8 mouse cellular contexts compared by ENCODE assay signal in genomic region chr4:117156372-117156771, GRCm38 (mm10). TPM values are rescaled to one million over a fixed set of nuclear protein-coding genes. Genes with fewer than 3 reads are reported as not detected.
DNase-seq lines count a peak whose midpoint lies in the region; ATAC-seq and TF ChIP-seq lines count a peak whose summit lies in the region.

No protein-coding gene starts in this region.

- peak overlapping the region; percentile 85 for H3K4me3 ChIP-seq in heart, embryonic 13.5 days
- peak overlapping the region; percentile 85 to 96; a peak in 2 of 4 replicates for H3K4me3 ChIP-seq in ES-E14 (ENCODE audit: insufficient read depth in 1 of 2, low read depth in 1 of 2, low read length in 2 of 2, poor library complexity in 1 of 2, severe bottlenecking in 1 of 2)
- H3K4me3 ChIP-seq in hindbrain, embryonic 12.5 days, result peak overlapping the region; percentile 95
- H3K4me3 ChIP-seq in midbrain, embryonic 11.5 days (ENCODE audit: low read depth, low read length), result peak overlapping the region; percentile 95

- peak overlapping the region; percentile 99 for H3K9ac ChIP-seq in heart, embryonic 13.5 days
- peak overlapping the region; percentile 60; the same call in 1 of the 2 replicates for H3K9ac ChIP-seq in ES-E14 (ENCODE audit: insufficient read depth, low read depth, low read length, poor library complexity, severe bottlenecking)
- H3K9ac ChIP-seq in hindbrain, embryonic 12.5 days, result peak overlapping the region; percentile 97
- no peak overlapping the region for H3K9ac ChIP-seq in midbrain, embryonic 11.5 days (ENCODE audit: low read length)

- 31% methylated on average over 6 of the region's 6 CpGs for whole genome bisulfite sequencing in heart, embryonic 13.5 days
- 26% methylated on average over 6 of the region's 6 CpGs for WGBS in hindbrain, embryonic 12.5 days
- WGBS in midbrain, embryonic 11.5 days, result 29% methylated on average over 6 of the region's 6 CpGs

- ATAC-seq in heart, embryonic 13.5 days (ENCODE audit: extremely low read depth, insufficient number of reproducible peaks, low FRiP score, low TSS enrichment), result no peak
- no peak; the same call in 1 of the 2 replicates for ATAC-seq in hindbrain, embryonic 12.5 days (ENCODE audit: low FRiP score)
- ATAC-seq in midbrain, embryonic 11.5 days (ENCODE audit: low FRiP score), result no peak

- in situ Hi-C loops in ES-E14 (cut with MboI; ENCODE audit: low sequenced_read_pairs in 2 of 2, unreplicated experiment in 2 of 2), result no loop called here

- H3K4me2 ChIP-seq in heart, embryonic 13.5 days, result peak overlapping the region; percentile 77
- peak overlapping the region; percentile 93 for H3K4me2 ChIP-seq in hindbrain, embryonic 12.5 days (replicated peaks)
- peak overlapping the region; percentile 93 for H3K4me2 ChIP-seq in midbrain, embryonic 11.5 days

- H3K4me1 ChIP-seq in heart, embryonic 13.5 days, result peaks cover 29% of the 10 kb centered on the region
- peaks cover 0 to 7% of the 10 kb centered on the region in 2 experiments; a peak in 2 of 4 replicates for H3K4me1 ChIP-seq in ES-E14 (ENCODE audit: control insufficient read depth in 2 of 2, insufficient read depth in 2 of 2, low read length in 2 of 2, poor library complexity in 1 of 2)
- peaks cover 17% of the 10 kb centered on the region; the same call in 1 of the 2 replicates for H3K4me1 ChIP-seq in hindbrain, embryonic 12.5 days
- H3K4me1 ChIP-seq in midbrain, embryonic 11.5 days (ENCODE audit: control insufficient read depth, insufficient read depth, low read length), result peaks cover 5% of the 10 kb centered on the region

- no peaks in the 10 kb centered on the region for H3K9me3 ChIP-seq in heart, embryonic 13.5 days
- no peaks in the 10 kb centered on the region for H3K9me3 ChIP-seq in ES-E14 (ENCODE audit: control insufficient read depth, insufficient read depth, low read depth, low read length)
- H3K9me3 ChIP-seq in hindbrain, embryonic 12.5 days (replicated peaks), result no peaks in the 10 kb centered on the region
- H3K9me3 ChIP-seq in midbrain, embryonic 11.5 days (ENCODE audit: control insufficient read depth, low read length), result no peaks in the 10 kb centered on the region

- H3K36me3 ChIP-seq in heart, embryonic 13.5 days, result peaks cover 65% of the 10 kb centered on the region
- peaks cover 56% of the 10 kb centered on the region for H3K36me3 ChIP-seq in ES-E14 (ENCODE audit: control insufficient read depth, insufficient read depth, low read length, poor library complexity, severe bottlenecking)
- H3K36me3 ChIP-seq in hindbrain, embryonic 12.5 days, result peaks cover 42% of the 10 kb centered on the region
- H3K36me3 ChIP-seq in midbrain, embryonic 11.5 days (ENCODE audit: control insufficient read depth, insufficient read depth, low read length), result peaks cover 23% of the 10 kb centered on the region

- H3K27ac ChIP-seq in heart, embryonic 13.5 days (replicated peaks), result peak overlapping the region; percentile 94
- peak overlapping the region; percentile 9; the same call in 1 of the 2 replicates for H3K27ac ChIP-seq in ES-E14 (ENCODE audit: insufficient read depth, low read depth, low read length, poor library complexity, severe bottlenecking)
- no peak overlapping the region for H3K27ac ChIP-seq in hindbrain, embryonic 12.5 days
- no peak overlapping the region for H3K27ac ChIP-seq in midbrain, embryonic 11.5 days (ENCODE audit: low read depth, low read length)

- H3K27me3 ChIP-seq in heart, embryonic 13.5 days (replicated peaks), result no peaks in the 10 kb centered on the region
- no peaks in the 10 kb centered on the region for H3K27me3 ChIP-seq in hindbrain, embryonic 12.5 days
- H3K27me3 ChIP-seq in midbrain, embryonic 11.5 days (ENCODE audit: control insufficient read depth, insufficient read depth, low read length), result no peaks in the 10 kb centered on the region

- DNase-seq in heart, adult 11 months, result no peak
- no peak for DNase-seq in ES-E14 (ENCODE audit: low read depth, low spot score)
- no peak for DNase-seq in midbrain, embryonic 11.5 days (ENCODE audit: low spot score, missing footprints)
- DNase-seq in retina, postnatal 1 day, result no peak
- no peak for DNase-seq in yolk sac, embryonic 10.5 days (ENCODE audit: low spot score)
- DNase-seq in testis, postnatal 14 days (ENCODE audit: low spot score), result no peak

TF ChIP-seq in ES-E14, 5 proteins besides CTCF, POLR2A, EP300 and RAD21:
- TF ChIP-seq MAFK (IDR thresholded peaks at IDR 0.05; ENCODE audit: insufficient read depth, low read depth, low read length) (no peak), HCFC1 (IDR thresholded peaks at IDR 0.05; ENCODE audit: borderline replicate concordance, insufficient read depth, low read length) (no peak), ZNF384 (IDR thresholded peaks at IDR 0.05; ENCODE audit: low read depth, low read length) (no peak), CHD2 (IDR thresholded peaks at IDR 0.05; ENCODE audit: low read depth, low read length) (no peak), ZC3H11A (IDR thresholded peaks at IDR 0.05; ENCODE audit: borderline replicate concordance, low read depth, low read length) (no peak)
TF ChIP-seq in ES-E14: peak in this region for 0.

RNA-seq across cellular contexts. Expression of gene Rps8, which starts 0.3 kb away (rescaled TPM):
- polyA plus RNA-seq in heart, embryonic 13.5 days (2015; fragmentation: Nextera tagmentation; extraction: Ambion mirVana), result 616 and 654 TPM in 2 replicates
- 3,133 and 3,400 TPM in 2 replicates for total RNA-seq in ES-E14 (2012; rRNA removed)
- polyA plus RNA-seq in hindbrain, embryonic 12.5 days (2016; fragmentation: Nextera tagmentation; extraction: Ambion mirVana), result 588 and 618 TPM in 2 replicates
- polyA plus RNA-seq in midbrain, embryonic 11.5 days (2014; fragmentation: Nextera tagmentation; extraction: Ambion mirVana), result 780 and 794 TPM in 2 replicates

RNA-seq across cellular contexts. Expression of gene Plk3, which starts 22.6 kb away (rescaled TPM):
- 2.1 TPM in 2 replicates for polyA plus RNA-seq in heart, embryonic 13.5 days (2015; fragmentation: Nextera tagmentation; extraction: Ambion mirVana)
- 26.7 and 28.3 TPM in 2 replicates for total RNA-seq in ES-E14 (2012; rRNA removed)
- 26.4 and 29.6 TPM in 2 replicates for polyA plus RNA-seq in hindbrain, embryonic 12.5 days (2016; fragmentation: Nextera tagmentation; extraction: Ambion mirVana)
- polyA plus RNA-seq in midbrain, embryonic 11.5 days (2014; fragmentation: Nextera tagmentation; extraction: Ambion mirVana), result 28.0 and 32.8 TPM in 2 replicates

RNA-seq across cellular contexts. Expression of gene Kif2c, which starts 26.1 kb away (rescaled TPM):
- 42.0 and 44.2 TPM in 2 replicates for polyA plus RNA-seq in heart, embryonic 13.5 days (2015; fragmentation: Nextera tagmentation; extraction: Ambion mirVana)
- total RNA-seq in ES-E14 (2012; rRNA removed), result 73.1 and 86.0 TPM in 2 replicates
- polyA plus RNA-seq in hindbrain, embryonic 12.5 days (2016; fragmentation: Nextera tagmentation; extraction: Ambion mirVana), result 55.6 and 56.4 TPM in 2 replicates
- polyA plus RNA-seq in midbrain, embryonic 11.5 days (2014; fragmentation: Nextera tagmentation; extraction: Ambion mirVana), result 103 and 104 TPM in 2 replicates

RNA-seq across cellular contexts. Expression of gene Tctex1d4, which starts 29.8 kb away (rescaled TPM):
- polyA plus RNA-seq in heart, embryonic 13.5 days (2015; fragmentation: Nextera tagmentation; extraction: Ambion mirVana), result not detected in 2 replicates
- total RNA-seq in ES-E14 (2012; rRNA removed), result 0.49 and 1.2 TPM in 2 replicates
- polyA plus RNA-seq in hindbrain, embryonic 12.5 days (2016; fragmentation: Nextera tagmentation; extraction: Ambion mirVana), result 0.34 TPM in 1 of 2 replicates, not detected in the other
- not detected in 2 replicates for polyA plus RNA-seq in midbrain, embryonic 11.5 days (2014; fragmentation: Nextera tagmentation; extraction: Ambion mirVana)

RNA-seq across cellular contexts. Expression of gene Btbd19, which starts 30.8 kb away (rescaled TPM):
- polyA plus RNA-seq in heart, embryonic 13.5 days (2015; fragmentation: Nextera tagmentation; extraction: Ambion mirVana), result 2.8 and 3.1 TPM in 2 replicates
- total RNA-seq in ES-E14 (2012; rRNA removed), result 51.2 and 87.1 TPM in 2 replicates
- polyA plus RNA-seq in hindbrain, embryonic 12.5 days (2016; fragmentation: Nextera tagmentation; extraction: Ambion mirVana), result 4.0 and 4.5 TPM in 2 replicates
- 2.7 and 3.8 TPM in 2 replicates for polyA plus RNA-seq in midbrain, embryonic 11.5 days (2014; fragmentation: Nextera tagmentation; extraction: Ambion mirVana)

Comparison
In these comparisons a context has a peak if more than half of its experiments do, and no peak if none do; other contexts are left out.
1. H3K27ac ChIP-seq: peak in heart, embryonic 13.5 days (single experiment) and ES-E14 (single experiment); none in hindbrain, embryonic 12.5 days (single experiment) and midbrain, embryonic 11.5 days (single experiment).
2. Peak in every context shown above with its lines, with median percentiles within 50 percentile points of each other: H3K4me2 ChIP-seq and H3K4me3 ChIP-seq.